7 mouse cellular contexts compared by ENCODE assay signal in genomic region chr17:35051156-35052086, GRCm38 (mm10). TPM values are rescaled to one million over a fixed set of nuclear protein-coding genes. Genes with fewer than 3 reads are reported as not detected.
A peak's percentile ranks its signal among the peaks of the same experiment; 100 is the strongest.
DNase-seq lines count a peak whose midpoint lies in the region; ATAC-seq and TF ChIP-seq lines count a peak whose summit lies in the region.

No protein-coding gene starts in this region.

- peak overlapping the region; percentile 93 for H3K27ac ChIP-seq in forebrain, embryonic 13.5 days
- H3K27ac ChIP-seq in hindbrain, embryonic 10.5 days: peak overlapping the region; percentile 97
- H3K27ac ChIP-seq in limb, embryonic 15.5 days: peak overlapping the region; percentile 99
- H3K27ac ChIP-seq in midbrain, embryonic 16.5 days (ENCODE audit: low read length): peak overlapping the region; percentile 71
- peak overlapping the region; percentile 78 for H3K27ac ChIP-seq in testis, adult 2 months (ENCODE audit: control insufficient read depth, insufficient read depth, low read depth, low read length)

- H3K9me3 ChIP-seq in forebrain, embryonic 13.5 days (replicated peaks): no peaks in the 10 kb centered on the region
- H3K9me3 ChIP-seq in hindbrain, embryonic 10.5 days: 0 out of 2 replicates have a peak, but pooled peaks cover 5% of the 10 kb centered on the region
- no peaks in the 10 kb centered on the region for H3K9me3 ChIP-seq in limb, embryonic 15.5 days
- no peaks in the 10 kb centered on the region for H3K9me3 ChIP-seq in midbrain, embryonic 16.5 days (replicated peaks; ENCODE audit: control insufficient read depth, low read length, poor library complexity, severe bottlenecking)

- TF ChIP-seq POLR2A in testis, adult 2 months (IDR thresholded peaks at IDR 0.05; ENCODE audit: control insufficient read depth, low read depth, low read length): 0 out of 2 replicates have a peak, but pooled peaks have one; percentile 30

- H3K4me1 ChIP-seq in forebrain, embryonic 13.5 days: peaks cover 47% of the 10 kb centered on the region
- peaks cover 62% of the 10 kb centered on the region for H3K4me1 ChIP-seq in hindbrain, embryonic 10.5 days (replicated peaks)
- peaks cover 47% of the 10 kb centered on the region for H3K4me1 ChIP-seq in limb, embryonic 15.5 days
- peaks cover 11% of the 10 kb centered on the region for H3K4me1 ChIP-seq in midbrain, embryonic 16.5 days (ENCODE audit: control insufficient read depth, insufficient read depth, low read length)
- peaks cover 21% of the 10 kb centered on the region for H3K4me1 ChIP-seq in testis, adult 2 months (ENCODE audit: control insufficient read depth, insufficient read depth, low read length)

- TF ChIP-seq CTCF in testis, adult 2 months (IDR thresholded peaks at IDR 0.05; ENCODE audit: control insufficient read depth, insufficient read depth, insufficient replicate concordance, low read depth, low read length): no peak

- peaks cover 37% of the 10 kb centered on the region for H3K36me3 ChIP-seq in forebrain, embryonic 13.5 days (ENCODE audit: poor library complexity, severe bottlenecking)
- peaks cover 44% of the 10 kb centered on the region for H3K36me3 ChIP-seq in hindbrain, embryonic 10.5 days
- peaks cover 41% of the 10 kb centered on the region for H3K36me3 ChIP-seq in limb, embryonic 15.5 days
- H3K36me3 ChIP-seq in midbrain, embryonic 16.5 days (ENCODE audit: control insufficient read depth, insufficient read depth, low read length): no peaks in the 10 kb centered on the region
- no peaks in the 10 kb centered on the region for H3K36me3 ChIP-seq in testis, adult 2 months (ENCODE audit: control insufficient read depth, insufficient read depth, low read length)

- peak overlapping the region; percentile 72 for H3K4me2 ChIP-seq in forebrain, embryonic 13.5 days
- peak overlapping the region; percentile 70 for H3K4me2 ChIP-seq in limb, embryonic 15.5 days
- H3K4me2 ChIP-seq in midbrain, embryonic 16.5 days (ENCODE audit: low read length): peak overlapping the region; percentile 41

- WGBS in forebrain, embryonic 13.5 days: 2% methylated on average over 21 of the region's 21 CpGs
- WGBS in hindbrain, embryonic 10.5 days: 2% methylated on average over 21 of the region's 21 CpGs
- WGBS in limb, embryonic 15.5 days: 1% methylated on average over 21 of the region's 21 CpGs
- WGBS in midbrain, embryonic 16.5 days: 3% methylated on average over 21 of the region's 21 CpGs

- peak; percentile 39 for ATAC-seq in forebrain, embryonic 13.5 days
- ATAC-seq in limb, embryonic 15.5 days (ENCODE audit: insufficient number of reproducible peaks, low FRiP score, low TSS enrichment, low read depth): peak; percentile 45; the same call in 1 of the 2 replicates
- ATAC-seq in midbrain, embryonic 16.5 days: peak; percentile 47

- H3K27me3 ChIP-seq in forebrain, embryonic 13.5 days: no peaks in the 10 kb centered on the region
- H3K27me3 ChIP-seq in hindbrain, embryonic 10.5 days (ENCODE audit: insufficient read depth, poor library complexity, severe bottlenecking): no peaks in the 10 kb centered on the region
- H3K27me3 ChIP-seq in limb, embryonic 15.5 days: no peaks in the 10 kb centered on the region
- H3K27me3 ChIP-seq in midbrain, embryonic 16.5 days (ENCODE audit: control insufficient read depth, insufficient read depth, low read depth, low read length): no peaks in the 10 kb centered on the region
- peaks cover 2% of the 10 kb centered on the region; the same call in 1 of the 2 replicates for H3K27me3 ChIP-seq in testis, adult 2 months (ENCODE audit: control insufficient read depth, insufficient read depth, low read length)

- peak overlapping the region; percentile 48 for H3K4me3 ChIP-seq in forebrain, embryonic 13.5 days
- peak overlapping the region; percentile 76 for H3K4me3 ChIP-seq in hindbrain, embryonic 10.5 days
- peak overlapping the region; percentile 66 for H3K4me3 ChIP-seq in limb, embryonic 15.5 days
- H3K4me3 ChIP-seq in midbrain, embryonic 16.5 days (ENCODE audit: low read depth, low read length): peak overlapping the region; percentile 35
- H3K4me3 ChIP-seq in testis, adult 2 months (ENCODE audit: control insufficient read depth, low read depth, low read length): peak overlapping the region; percentile 82

- DNase-seq in Muller cell, postnatal 12 days (ENCODE audit: inconsistent ontology term): peak; percentile 95
- DNase-seq in c-Kit-positive CD71-positive TER-119-negative erythroid progenitor cells, embryonic 14.5 days (ENCODE audit: low read depth): peak; percentile 73
- DNase-seq in hindbrain, embryonic 10.5 days (ENCODE audit: low spot score): peak; percentile 76

- peak overlapping the region; percentile 80 for H3K9ac ChIP-seq in forebrain, embryonic 13.5 days
- peak overlapping the region; percentile 65 for H3K9ac ChIP-seq in limb, embryonic 15.5 days
- peak overlapping the region; percentile 30 for H3K9ac ChIP-seq in midbrain, embryonic 16.5 days (ENCODE audit: low read depth, low read length)

RNA-seq across cellular contexts. Expression of gene Clic1, which starts 1.7 kb away (rescaled TPM):
- polyA plus RNA-seq in forebrain, embryonic 13.5 days (2015; fragmentation: Nextera tagmentation; extraction: Ambion mirVana): 141 and 147 TPM in 2 replicates
- 232 and 239 TPM in 2 replicates for polyA plus RNA-seq in hindbrain, embryonic 10.5 days (2016; fragmentation: Nextera tagmentation; extraction: Ambion mirVana)
- 351 and 363 TPM in 2 replicates for polyA plus RNA-seq in limb, embryonic 15.5 days (2015; fragmentation: Nextera tagmentation; extraction: Ambion mirVana)
- 51.2 and 54.7 TPM in 2 replicates for polyA plus RNA-seq in midbrain, embryonic 16.5 days (2015; fragmentation: Nextera tagmentation; extraction: Ambion mirVana)
- polyA plus RNA-seq in testis, adult 2 months (2012; rRNA removed): 24.1 and 24.8 TPM in 2 replicates

RNA-seq across cellular contexts. Expression of gene Msh5, which starts 4.9 kb away (rescaled TPM):
- 4.5 and 5.9 TPM in 2 replicates for polyA plus RNA-seq in forebrain, embryonic 13.5 days (2015; fragmentation: Nextera tagmentation; extraction: Ambion mirVana)
- 3.9 and 6.4 TPM in 2 replicates for polyA plus RNA-seq in hindbrain, embryonic 10.5 days (2016; fragmentation: Nextera tagmentation; extraction: Ambion mirVana)
- polyA plus RNA-seq in limb, embryonic 15.5 days (2015; fragmentation: Nextera tagmentation; extraction: Ambion mirVana): 3.0 and 3.5 TPM in 2 replicates
- polyA plus RNA-seq in midbrain, embryonic 16.5 days (2015; fragmentation: Nextera tagmentation; extraction: Ambion mirVana): 1.9 and 2.4 TPM in 2 replicates
- 19.3 and 20.4 TPM in 2 replicates for polyA plus RNA-seq in testis, adult 2 months (2012; rRNA removed)

RNA-seq across cellular contexts. Expression of gene Ddah2, which starts 7.4 kb away (rescaled TPM):
- 543 and 566 TPM in 2 replicates for polyA plus RNA-seq in forebrain, embryonic 13.5 days (2015; fragmentation: Nextera tagmentation; extraction: Ambion mirVana)
- polyA plus RNA-seq in hindbrain, embryonic 10.5 days (2016; fragmentation: Nextera tagmentation; extraction: Ambion mirVana): 536 and 664 TPM in 2 replicates
- 321 and 336 TPM in 2 replicates for polyA plus RNA-seq in limb, embryonic 15.5 days (2015; fragmentation: Nextera tagmentation; extraction: Ambion mirVana)
- polyA plus RNA-seq in midbrain, embryonic 16.5 days (2015; fragmentation: Nextera tagmentation; extraction: Ambion mirVana): 312 and 341 TPM in 2 replicates
- 11.1 and 14.4 TPM in 2 replicates for polyA plus RNA-seq in testis, adult 2 months (2012; rRNA removed)

RNA-seq across cellular contexts. Expression of gene Ly6g6c, which starts 13.8 kb away (rescaled TPM):
- not detected in 2 replicates for polyA plus RNA-seq in forebrain, embryonic 13.5 days (2015; fragmentation: Nextera tagmentation; extraction: Ambion mirVana)
- polyA plus RNA-seq in hindbrain, embryonic 10.5 days (2016; fragmentation: Nextera tagmentation; extraction: Ambion mirVana): 0.20 and 0.27 TPM in 2 replicates
- 181 and 203 TPM in 2 replicates for polyA plus RNA-seq in limb, embryonic 15.5 days (2015; fragmentation: Nextera tagmentation; extraction: Ambion mirVana)
- polyA plus RNA-seq in midbrain, embryonic 16.5 days (2015; fragmentation: Nextera tagmentation; extraction: Ambion mirVana): 0.30 TPM in 1 of 2 replicates, not detected in the other
- polyA plus RNA-seq in testis, adult 2 months (2012; rRNA removed): 117 and 146 TPM in 2 replicates

RNA-seq across cellular contexts. Expression of gene Mpig6b, which starts 14.6 kb away (rescaled TPM):
- 0.29 and 0.56 TPM in 2 replicates for polyA plus RNA-seq in forebrain, embryonic 13.5 days (2015; fragmentation: Nextera tagmentation; extraction: Ambion mirVana)
- 0.76 and 1.1 TPM in 2 replicates for polyA plus RNA-seq in hindbrain, embryonic 10.5 days (2016; fragmentation: Nextera tagmentation; extraction: Ambion mirVana)
- polyA plus RNA-seq in limb, embryonic 15.5 days (2015; fragmentation: Nextera tagmentation; extraction: Ambion mirVana): 1.0 and 1.4 TPM in 2 replicates
- polyA plus RNA-seq in midbrain, embryonic 16.5 days (2015; fragmentation: Nextera tagmentation; extraction: Ambion mirVana): 0.12 and 0.15 TPM in 2 replicates
- 3.4 and 3.7 TPM in 2 replicates for polyA plus RNA-seq in testis, adult 2 months (2012; rRNA removed)

Comparison
In these comparisons a context has a peak if more than half of its experiments do, and no peak if none do; other contexts are left out.
1. Peak in every context shown above with its lines: DNase-seq, ATAC-seq, H3K4me3 ChIP-seq and H3K27ac ChIP-seq.
2. H3K9ac ChIP-seq: peak in every context shown above with its lines; median percentile 80 in forebrain, embryonic 13.5 days; 65 in limb, embryonic 15.5 days; 30 in midbrain, embryonic 16.5 days.
3. RNA of gene Ddah2, which starts 7.4 kb away (polyA plus RNA-seq): 536 to 664 TPM in hindbrain, embryonic 10.5 days, 543 to 566 TPM in forebrain, embryonic 13.5 days, 321 to 336 TPM in limb, embryonic 15.5 days and 312 to 341 TPM in midbrain, embryonic 16.5 days; 11.1 to 14.4 TPM in testis, adult 2 months; every median in the first group is over 10 times any median in the second.